Mouse (Mus musculus) cortical plate, adult 2 months (tissue): Measurements from ENCODE around the gene Olfr1412. TPM values are rescaled to one million over a fixed set of nuclear protein-coding genes. Genes with fewer than 3 reads are reported as not detected.
A peak's percentile ranks its signal among the peaks of the same experiment; 100 is the strongest.

ENCODE experiments used
- H3K27ac ChIP-seq: fragments of 200-500 bp; 2 replicates; pipeline ENCODE4 v1.5.1; 2012; ENCODE audit warnings: low read length, control low read depth, inconsistent platforms; ENCODE audit not compliant: insufficient read depth
- H3K4me1 ChIP-seq: fragments of 200-500 bp; 2 replicates; pipeline ENCODE4 v1.6.1; 2011; ENCODE audit warnings: low read length; ENCODE audit not compliant: control insufficient read depth, insufficient read depth
- H3K4me3 ChIP-seq: fragments of 200-500 bp; 2 replicates; pipeline ENCODE4 v1.5.1; 2011; ENCODE audit warnings: mild to moderate bottlenecking, low read length, control low read depth; ENCODE audit not compliant: insufficient read depth
- CTCF ChIP-seq: fragments of 200-500 bp; IDR thresholded peaks from 2 replicates; pipeline ENCODE4 v1.5.1; 2011; ENCODE audit warnings: mild to moderate bottlenecking, control low read depth, low read length; ENCODE audit not compliant: insufficient read depth; ENCODE audit errors: extremely low read depth
- POLR2A ChIP-seq: fragments of 200-500 bp; IDR thresholded peaks from 2 replicates; pipeline ENCODE4 v1.6.1; 2011; ENCODE audit warnings: mild to moderate bottlenecking, low read length, control low read depth; ENCODE audit not compliant: insufficient read depth; ENCODE audit errors: extremely low read depth
- polyA plus RNA-seq: library from polyadenylated mRNA; depleted of rRNA; stranded (reverse); fragments of >200 nt; gene quantifications from 2 replicates; pipeline ENCODE4 v1.2.3, GENCODE M21; 2012

The Olfr1412 gene
- polyA plus RNA-seq, 1 experiment = not detected

- peak; percentile 30 for TF ChIP-seq CTCF
- no peak for TF ChIP-seq POLR2A
- Histone ChIP-seq H3K27ac (no peak overlapping the region), H3K4me3 (no peak overlapping the region), H3K4me1 (no peaks in the 10 kb centered on the region)
These were observed 28.9 kb downstream of the Olfr1412 start for GRCm38 (mm10) chr1:92614516-92614915.

- H3K27ac ChIP-seq = no peak overlapping the region
- TF ChIP-seq POLR2A (no peak), CTCF (no peak)
- no peaks in the 10 kb centered on the region for H3K4me1 ChIP-seq
- H3K4me3 ChIP-seq = no peak overlapping the region
These were observed 30.5 kb downstream of the Olfr1412 start for GRCm38 (mm10) chr1:92616046-92616445.

DNA sequence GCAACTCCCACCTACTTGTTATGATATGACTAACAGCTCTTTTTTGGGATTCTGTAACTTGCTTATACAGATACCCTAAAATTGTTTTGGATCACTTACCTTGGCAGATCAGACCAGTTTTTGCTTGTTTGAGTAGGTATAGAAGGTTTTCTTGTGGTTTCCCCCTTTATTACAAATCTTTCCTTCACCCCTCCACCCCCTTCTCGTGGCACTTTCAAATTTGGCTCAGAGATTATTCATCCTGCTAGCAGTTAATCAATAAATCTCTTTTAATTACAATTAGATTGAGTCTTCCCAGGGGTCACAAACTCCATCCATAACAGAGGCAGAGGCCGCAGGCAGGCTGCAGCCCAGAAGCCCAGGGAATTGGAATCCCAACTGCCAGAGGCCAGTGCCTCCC, 31.9 kb downstream of the Olfr1412 start, which contains the start of gene Olfr12:
Gene Olfr12, plus strand, starts transcription at position 301 of the 400 bp plus-strand sequence.
- Histone ChIP-seq H3K4me1 (no peaks in the 10 kb centered on the region), H3K4me3 (no peak within 1 kb of the TSS), H3K27ac (no peak within 1 kb of the TSS)
- TF ChIP-seq POLR2A (no peak), CTCF (no peak)

DNA sequence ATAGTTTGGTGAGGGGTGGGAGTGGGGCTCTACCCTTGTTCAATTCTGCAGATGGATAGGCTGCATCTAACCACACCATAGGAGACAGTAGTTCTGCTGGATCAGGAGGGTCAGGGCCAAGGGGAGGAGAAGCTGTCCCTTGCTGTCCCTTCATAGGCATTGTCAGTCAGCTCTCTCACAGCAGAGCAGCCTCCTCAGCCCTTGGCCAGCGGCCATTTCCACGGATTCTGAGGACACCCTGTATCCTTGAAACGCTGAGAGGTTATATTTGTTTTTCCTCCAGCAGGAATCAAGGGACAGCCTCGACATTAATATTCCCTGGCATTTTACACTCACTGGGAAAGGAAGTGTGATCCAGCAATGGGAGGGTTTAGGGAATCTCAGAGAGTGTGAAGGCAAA, 32.8 kb downstream of the Olfr1412 start:
- H3K27ac ChIP-seq = no peak overlapping the region
- no peak overlapping the region for H3K4me3 ChIP-seq
- no peaks in the 10 kb centered on the region for H3K4me1 ChIP-seq
- TF ChIP-seq CTCF (no peak), POLR2A (no peak)

DNA sequence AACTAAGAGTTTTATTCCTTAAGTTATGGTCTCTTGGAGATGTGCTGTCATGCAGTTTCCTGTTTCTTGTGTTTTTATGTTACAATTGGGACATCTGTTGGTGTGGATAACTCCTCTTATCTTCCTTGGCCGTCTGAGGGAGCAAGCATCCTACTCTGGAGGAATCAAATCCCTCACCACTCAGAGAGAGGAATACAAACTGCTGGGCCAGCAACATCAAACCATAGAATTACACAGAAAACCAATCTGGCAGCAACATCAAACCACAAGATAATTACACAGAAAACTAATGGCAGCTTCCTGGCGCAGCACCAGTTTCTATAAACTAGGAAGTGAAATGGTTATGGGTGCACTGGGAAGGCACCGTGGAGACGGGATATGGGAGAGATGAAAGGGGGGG, 42.6 kb downstream of the Olfr1412 start:
- H3K4me1 ChIP-seq = no peaks in the 10 kb centered on the region
- no peak overlapping the region for H3K4me3 ChIP-seq
- TF ChIP-seq POLR2A (no peak), CTCF (no peak)
- H3K27ac ChIP-seq = no peak overlapping the region

DNA sequence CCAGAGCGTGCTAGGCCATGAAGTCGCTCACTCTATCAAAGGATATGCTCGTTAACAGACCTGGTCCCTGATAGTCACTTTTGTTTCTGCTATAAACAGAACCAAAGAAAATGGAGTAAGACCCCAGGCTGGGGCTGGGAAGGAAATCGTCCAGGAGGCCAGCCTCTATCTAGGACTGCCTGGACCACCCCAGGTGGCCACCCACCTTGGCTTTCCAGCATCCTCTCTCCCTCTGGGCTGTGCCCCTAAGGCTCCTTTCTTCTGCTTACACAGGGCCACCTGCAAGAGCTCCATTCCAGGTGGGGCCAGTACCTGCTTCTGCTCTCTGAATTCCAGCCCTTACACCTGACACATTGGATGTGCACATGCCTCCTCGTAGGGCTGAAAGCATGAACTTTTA, 46.6 kb downstream of the Olfr1412 start:
- TF ChIP-seq CTCF = no peak
- no peak for TF ChIP-seq POLR2A

GRCm38 (mm10) chr1:92632948-92633347, 47.4 kb downstream of the Olfr1412 start:
- TF ChIP-seq POLR2A (no peak), CTCF (no peak)
- H3K27ac ChIP-seq = no peak overlapping the region
- H3K4me1 ChIP-seq = peaks cover 4% of the 10 kb centered on the region
- H3K4me3 ChIP-seq = no peak overlapping the region

More for the DNA sequence above, 46.6 kb downstream of the Olfr1412 start:
- no peak overlapping the region for H3K27ac ChIP-seq
- 0 out of 2 replicates have a peak, but pooled peaks cover 2% of the 10 kb centered on the region for H3K4me1 ChIP-seq
- no peak overlapping the region for H3K4me3 ChIP-seq

DNA sequence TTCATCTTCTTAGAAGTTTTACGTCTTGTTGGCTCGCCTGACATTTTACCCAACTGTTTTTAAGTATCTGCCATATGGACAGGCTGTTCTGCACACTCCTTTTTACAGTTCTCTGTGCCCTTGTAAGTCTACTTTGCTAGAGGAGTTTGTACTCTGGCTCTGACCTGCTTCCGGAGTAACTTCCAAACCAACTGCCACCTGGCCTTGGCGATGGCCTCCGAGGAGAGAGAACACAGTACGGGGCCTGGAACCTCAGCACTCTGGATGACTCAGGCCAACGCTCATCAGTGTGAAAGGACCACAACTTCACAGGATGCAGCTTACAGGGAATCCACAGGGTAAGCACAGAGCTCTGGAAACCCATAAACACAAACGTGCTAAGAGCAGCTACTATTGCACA, 48.1 kb downstream of the Olfr1412 start:
- H3K27ac ChIP-seq = no peak overlapping the region
- TF ChIP-seq POLR2A = no peak
- no peak for TF ChIP-seq CTCF
- H3K4me3 ChIP-seq = no peak overlapping the region
- peaks cover 8% of the 10 kb centered on the region for H3K4me1 ChIP-seq

DNA sequence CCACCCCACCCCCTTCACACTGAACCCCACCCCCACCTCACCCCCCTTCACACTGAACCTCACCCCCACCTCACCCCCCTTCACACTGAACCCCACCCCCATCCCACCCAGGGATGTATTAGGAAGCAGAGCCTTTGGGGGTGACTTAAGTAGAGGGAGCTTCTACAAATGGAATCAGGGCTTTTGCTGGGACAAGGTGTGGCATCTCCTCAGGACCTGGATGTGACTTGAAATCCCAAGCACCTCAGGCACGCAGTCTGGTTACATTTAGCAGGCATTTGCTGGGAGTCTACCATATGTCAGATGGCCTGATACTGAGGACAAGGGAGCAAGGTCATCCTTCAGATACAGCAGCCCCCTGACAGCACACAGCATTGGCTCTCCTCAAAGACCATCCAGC, 49.0 kb downstream of the Olfr1412 start:
- TF ChIP-seq CTCF (no peak), POLR2A (no peak)
- H3K4me1 ChIP-seq = peaks cover 8% of the 10 kb centered on the region
- H3K4me3 ChIP-seq = no peak overlapping the region
- no peak overlapping the region for H3K27ac ChIP-seq

DNA sequence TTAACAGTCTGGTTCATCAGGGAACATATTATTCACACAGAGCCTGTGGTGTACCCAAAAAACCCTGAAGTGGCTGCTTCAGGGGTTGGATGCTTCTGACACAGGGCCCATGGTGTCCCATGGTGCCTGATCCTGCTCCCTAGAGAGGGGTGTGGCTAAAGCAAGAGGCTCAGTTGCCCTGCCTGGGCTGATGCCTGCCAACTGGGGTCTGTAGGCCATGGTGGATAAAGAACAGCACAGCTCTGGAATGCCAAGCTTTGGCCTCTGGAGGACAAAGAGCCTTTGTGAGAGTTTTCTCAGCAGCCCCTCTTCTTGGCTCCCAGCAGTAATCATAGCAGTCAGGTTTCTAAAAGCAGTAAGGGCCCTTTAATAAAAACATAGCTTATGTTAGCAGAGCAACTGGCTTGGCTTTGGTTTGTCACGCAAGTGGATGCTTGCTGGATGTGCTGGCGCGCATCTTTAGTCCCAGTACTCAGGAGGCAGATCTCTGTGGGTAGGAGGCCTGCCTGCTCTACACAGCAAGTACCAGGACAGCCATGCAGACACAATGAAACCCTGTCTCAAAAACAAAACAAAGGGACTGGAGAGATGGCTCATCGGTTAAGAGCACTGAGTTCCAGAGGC, 49.5 kb downstream of the Olfr1412 start:
- no peak overlapping the region for H3K27ac ChIP-seq
- TF ChIP-seq CTCF (no peak), POLR2A (no peak)
- H3K4me1 ChIP-seq = peaks cover 8% of the 10 kb centered on the region
- no peak overlapping the region for H3K4me3 ChIP-seq
